Mouse (Mus musculus): ENCODE data around the gene Ptgis.
A peak's percentile ranks its signal among the peaks of the same experiment; 100 is the strongest.

Ptgis gene

GRCm38 (mm10) chr2:167263040-167263810 is 22.8 kb upstream of the Ptgis start:
- DNase-seq (ENCODE audit: low read depth, low spot score) = peak; percentile 70

DNA sequence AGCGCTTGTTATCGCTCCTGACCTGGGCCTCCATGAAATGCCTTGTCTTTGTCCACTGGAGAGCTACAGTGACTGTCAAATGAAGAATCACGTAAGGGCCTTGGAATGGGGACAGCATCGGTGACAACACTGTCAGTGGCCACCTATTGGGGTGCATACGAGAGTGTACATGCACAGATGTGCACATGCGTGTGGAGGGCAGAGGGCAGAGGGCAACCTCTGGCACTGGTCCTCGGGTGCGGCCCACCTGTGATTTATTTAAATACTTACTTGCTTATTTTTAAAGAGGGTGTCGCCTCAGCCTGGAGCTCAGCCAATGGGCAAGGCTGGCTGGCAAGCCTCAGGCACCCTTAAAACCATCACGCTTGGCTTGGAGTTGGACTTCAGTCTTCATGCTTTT is 22.0 kb upstream of the Ptgis start:
- DNase-seq (ENCODE audit: low read depth, low spot score) = no peak

- no peak for DNase-seq (ENCODE audit: low read depth, low spot score)
Observed at GRCm38 (mm10) chr2:167261106-167261505, 20.7 kb upstream of the Ptgis start.

GRCm38 (mm10) chr2:167257790-167258189 is 17.4 kb upstream of the Ptgis start:
- no peak for DNase-seq (ENCODE audit: low read depth, low spot score)

GRCm38 (mm10) chr2:167254808-167255207 is 14.4 kb upstream of the Ptgis start:
- no peak for DNase-seq (ENCODE audit: low read depth, low spot score)

DNA sequence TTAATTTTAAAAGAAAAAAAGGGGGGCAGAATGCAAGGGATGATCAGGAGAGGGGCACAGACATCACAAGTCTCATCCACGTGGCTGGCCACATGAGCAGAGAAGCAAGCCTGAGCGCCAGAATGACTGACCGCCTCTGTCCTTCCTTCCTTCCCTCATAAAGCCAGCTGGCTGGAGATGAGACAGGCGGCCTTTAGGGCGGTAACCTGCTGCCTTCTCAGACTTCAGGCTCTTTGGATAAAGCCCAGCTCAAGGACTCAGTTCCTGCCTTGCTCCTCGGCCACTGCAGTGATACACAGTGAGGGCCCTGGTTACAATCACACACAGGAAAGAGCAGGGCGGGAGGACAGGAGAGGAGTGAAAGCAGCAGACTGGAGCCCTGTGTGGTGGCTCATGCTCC is 13.8 kb upstream of the Ptgis start:
- DNase-seq (ENCODE audit: low read depth, low spot score) = no peak

GRCm38 (mm10) chr2:167253476-167253875 is 13.1 kb upstream of the Ptgis start:
- no peak for DNase-seq (ENCODE audit: low read depth, low spot score)

DNA sequence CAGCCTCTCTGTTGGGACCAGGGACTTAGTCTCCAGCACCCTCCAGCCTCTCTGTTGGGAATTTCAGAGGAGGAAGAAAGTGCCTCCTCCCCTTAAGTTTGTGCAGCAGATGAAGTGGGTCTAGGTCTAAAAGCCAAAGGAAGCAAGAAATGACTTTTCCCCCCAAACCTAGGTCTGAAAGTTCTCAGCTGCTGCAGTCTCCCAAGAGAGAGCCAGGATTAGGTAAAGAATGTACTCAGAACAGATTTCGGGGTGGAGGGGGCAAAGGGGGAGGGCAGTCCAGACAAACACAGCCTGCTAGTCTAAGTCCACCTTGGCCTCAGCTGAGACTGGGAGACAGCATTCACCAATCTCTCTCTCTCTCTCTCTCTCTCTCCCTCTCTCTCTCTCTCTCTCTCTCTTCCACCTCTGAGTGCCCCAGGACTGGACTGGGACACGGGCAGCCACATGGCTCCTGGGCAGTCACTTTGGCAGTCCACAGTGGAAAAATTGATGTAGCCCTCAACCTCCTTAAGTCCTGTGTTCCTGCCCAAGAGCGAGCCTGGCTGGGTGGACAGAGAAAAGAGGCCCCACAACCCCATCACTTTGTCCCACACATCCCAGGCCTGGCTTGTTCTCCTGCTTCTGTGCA is 11.8 kb upstream of the Ptgis start:
- DNase-seq (ENCODE audit: low read depth, low spot score) = no peak

DNA sequence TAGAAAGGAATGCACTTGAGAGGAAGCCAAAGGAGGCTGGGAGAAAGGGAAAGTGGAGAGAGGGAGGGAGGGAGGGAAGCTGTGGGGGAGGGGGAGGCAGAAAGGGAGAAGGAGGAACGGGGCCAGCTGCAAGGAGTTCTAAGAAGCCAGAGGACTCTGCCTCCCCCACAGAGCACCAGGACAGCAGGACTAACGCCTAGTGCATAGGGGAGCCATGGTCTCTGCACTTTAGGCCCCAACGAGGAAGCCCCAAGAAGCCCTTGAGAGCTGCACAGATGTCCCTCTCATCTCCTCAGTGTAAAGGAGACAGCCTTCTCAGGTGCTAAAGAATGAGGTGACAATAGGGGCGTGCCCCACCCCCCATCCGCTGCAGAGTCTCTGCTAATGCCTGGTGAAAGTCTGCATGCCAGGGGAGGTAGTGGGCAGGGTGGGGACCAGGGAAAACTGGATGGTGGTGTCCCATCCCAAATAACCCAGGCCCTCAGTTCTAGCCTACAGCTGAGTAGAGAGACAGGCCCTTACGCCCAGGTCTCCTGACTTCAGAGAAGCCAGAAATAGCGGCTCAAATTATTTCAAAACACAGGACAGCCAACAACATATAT is 10.4 kb upstream of the Ptgis start:
- no peak for DNase-seq (ENCODE audit: low read depth, low spot score)

GRCm38 (mm10) chr2:167250003-167250735 is 9.8 kb upstream of the Ptgis start:
- DNase-seq (ENCODE audit: low read depth, low spot score) = no peak

DNA sequence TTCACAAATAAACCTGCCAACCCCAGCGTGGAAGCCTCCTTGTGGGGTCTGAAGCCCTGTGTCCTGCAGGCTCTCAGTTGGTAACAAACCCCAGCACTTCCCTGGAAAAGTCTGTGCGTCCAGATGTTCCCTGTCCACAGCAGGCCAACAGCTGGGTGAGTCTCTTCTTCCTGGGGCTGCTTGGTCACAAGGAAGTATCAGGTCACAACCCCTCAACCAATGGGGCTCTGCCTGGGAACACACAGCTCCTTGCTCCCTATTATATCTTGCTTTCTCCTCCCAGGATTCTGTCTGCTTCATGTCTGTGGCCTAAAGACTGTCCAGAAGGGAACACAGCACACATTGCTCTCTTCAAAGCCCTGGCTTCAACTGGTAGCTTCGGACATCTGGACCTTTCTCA is 9.2 kb upstream of the Ptgis start:
- DNase-seq (ENCODE audit: low read depth, low spot score) = no peak

- peak; percentile 72 for DNase-seq (ENCODE audit: low read depth, low spot score)
Observed at GRCm38 (mm10) chr2:167247823-167248222, 7.4 kb upstream of the Ptgis start.

DNA sequence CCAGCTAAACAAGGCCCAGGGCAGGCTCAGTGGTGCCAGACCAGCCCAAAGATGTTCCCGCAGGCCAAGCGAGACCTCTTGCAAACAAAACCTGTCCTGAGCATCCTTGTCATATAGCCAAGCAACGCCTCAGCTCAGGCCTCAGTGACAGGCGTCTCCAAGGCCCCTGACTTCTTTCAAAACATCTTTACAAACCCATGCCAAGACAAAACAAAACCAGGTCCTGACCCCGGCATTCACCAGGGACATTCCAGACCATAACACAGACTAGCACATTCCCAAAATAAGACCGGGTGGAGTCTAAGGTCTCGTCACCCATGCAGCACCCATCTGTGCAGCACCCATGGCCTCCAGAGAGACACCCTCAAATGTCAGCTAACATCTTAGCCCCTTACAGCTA is 6.3 kb upstream of the Ptgis start:
- no peak for DNase-seq (ENCODE audit: low read depth, low spot score)

- no peak for DNase-seq (ENCODE audit: low read depth, low spot score)
Observed at GRCm38 (mm10) chr2:167244892-167245291, 4.5 kb upstream of the Ptgis start.

GRCm38 (mm10) chr2:167243831-167244563 is 3.6 kb upstream of the Ptgis start:
- DNase-seq (ENCODE audit: low read depth, low spot score) = no peak

- DNase-seq (ENCODE audit: low read depth, low spot score) = no peak
Observed at GRCm38 (mm10) chr2:167239262-167239661, 1.1 kb downstream of the Ptgis start.

DNA sequence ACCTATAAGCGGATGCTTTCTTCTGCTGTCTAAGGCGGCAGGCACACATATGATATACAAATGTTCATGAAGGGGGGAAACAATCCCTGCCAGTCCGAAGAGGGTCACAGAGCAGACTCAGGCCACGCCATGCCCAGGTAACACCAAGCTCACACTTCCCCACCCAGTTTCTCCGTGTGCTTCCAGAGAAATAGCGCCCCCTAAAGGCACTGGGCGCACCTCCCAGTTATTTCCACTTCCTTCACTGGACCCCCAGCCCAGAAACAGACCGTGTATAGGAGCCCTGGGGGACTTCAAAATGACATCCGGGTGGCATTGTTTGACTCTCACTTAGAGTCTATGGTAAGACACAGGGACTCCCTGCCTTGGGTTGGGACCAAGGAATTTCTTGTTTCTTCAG is 3.2 kb downstream of the Ptgis start:
- DNase-seq (ENCODE audit: low read depth, low spot score) = no peak

GRCm38 (mm10) chr2:167236174-167236573 is 4.2 kb downstream of the Ptgis start:
- DNase-seq (ENCODE audit: low read depth, low spot score) = no peak

DNA sequence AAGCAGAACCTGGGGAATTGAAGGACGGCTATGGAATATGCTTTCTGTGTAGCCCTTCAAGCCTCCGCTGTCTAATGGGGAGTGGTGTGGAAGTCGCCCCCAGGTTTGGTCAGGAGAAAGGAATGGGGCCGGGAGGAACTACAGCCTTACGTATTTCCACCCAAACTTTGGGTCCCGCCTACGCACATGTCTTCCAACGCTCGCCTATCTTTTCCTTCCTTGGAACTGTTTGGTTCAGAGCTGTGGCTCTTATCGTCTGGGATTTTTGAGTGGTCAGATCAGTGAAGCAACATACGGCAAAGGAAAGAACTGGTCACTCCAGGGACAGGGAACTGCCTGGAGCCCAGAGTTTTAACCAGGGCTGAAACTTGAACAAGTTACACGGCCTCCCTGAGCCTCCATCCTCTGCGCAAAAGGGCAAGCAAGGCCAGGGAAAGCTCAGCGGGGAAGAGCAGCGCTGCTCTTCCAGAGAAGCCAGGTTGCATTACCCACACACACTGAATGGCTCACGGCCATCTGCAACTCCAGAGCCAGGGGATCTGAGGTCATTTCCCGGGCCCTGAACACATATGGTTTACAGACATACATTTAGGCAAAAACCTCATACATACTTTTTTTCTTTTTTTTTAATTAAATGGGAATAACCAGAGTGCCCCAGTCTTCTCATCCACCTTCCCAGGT is 4.9 kb downstream of the Ptgis start:
- DNase-seq (ENCODE audit: low read depth, low spot score) = no peak

DNA sequence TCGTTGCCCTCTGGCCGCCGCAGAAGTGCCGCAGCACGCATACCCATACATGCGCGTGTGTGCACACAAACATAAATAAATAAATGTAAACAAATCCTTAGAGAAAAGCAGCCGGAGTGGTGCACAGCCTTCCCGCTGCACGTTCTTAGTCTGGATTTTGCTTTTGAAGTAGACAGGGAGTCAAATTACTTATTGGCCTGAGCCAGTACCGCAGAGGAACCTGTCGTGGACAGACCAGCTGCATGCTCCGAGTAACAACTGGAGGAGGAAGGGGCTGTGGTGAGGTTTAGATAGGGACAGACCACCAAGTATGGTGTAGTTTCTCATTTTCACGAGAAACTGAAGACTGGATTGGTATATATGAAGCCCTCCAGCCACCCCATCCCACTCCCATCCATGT is 6.6 kb downstream of the Ptgis start:
- no peak for DNase-seq (ENCODE audit: low read depth, low spot score)

DNA sequence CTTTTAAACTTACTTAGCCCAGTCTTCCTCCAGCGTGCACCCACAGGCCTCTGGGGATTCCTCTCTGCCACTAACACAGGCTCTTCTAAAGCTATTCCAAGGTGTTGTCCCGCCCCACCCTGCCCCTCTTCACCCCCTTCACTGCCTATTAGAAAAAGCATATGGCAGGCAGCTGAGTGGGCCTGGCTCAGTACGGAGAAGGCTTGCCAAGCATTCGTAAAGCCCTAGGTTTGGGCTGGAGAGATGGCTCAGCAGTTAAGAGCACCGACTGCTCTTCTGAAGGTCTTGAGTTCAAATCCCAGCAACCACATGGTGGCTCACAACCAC is 7.4 kb downstream of the Ptgis start:
- no peak for DNase-seq (ENCODE audit: low read depth, low spot score)

Data from WW6 (cell line).